Mouse (Mus musculus) erythroblast, adult 5-6 weeks (primary cell): ENCODE data around the gene Fbxo11. TPM values are rescaled to one million over a fixed set of nuclear protein-coding genes. Genes with fewer than 3 reads are reported as not detected.
"Not testable (repeated sequence)": the region's sequence is repeated elsewhere in the genome, so short reads cannot be mapped to it uniquely, and the experiment has no call there.

ENCODE experiments used
- ATAC-seq: replicated peaks from 2 replicates; pipeline ENCODE4 v1.8.0; 2016; ENCODE audit warnings: moderate number of reproducible peaks, mild to moderate bottlenecking, moderate TSS enrichment, inconsistent platforms; ENCODE audit not compliant: poor library complexity, low FRiP score, severe bottlenecking
- total RNA-seq, 2 experiments: library from RNA; stranded (forward) in 1 of 2; stranded (reverse) in 1 of 2; fragments of 150-400 nt in 1 of 2; fragments of 200-764, 138-1000 nt in 1 of 2; gene quantifications; 2 replicates each; pipeline versions ENCODE4 v1.2.3 to v1.2.4; 2015 to 2017; ENCODE audit warnings: low replicate concordance in 2 of 2

The Fbxo11 gene
- total RNA-seq, 2 experiments from 2014 or later: 8.7 to 11.5 TPM

DNA sequence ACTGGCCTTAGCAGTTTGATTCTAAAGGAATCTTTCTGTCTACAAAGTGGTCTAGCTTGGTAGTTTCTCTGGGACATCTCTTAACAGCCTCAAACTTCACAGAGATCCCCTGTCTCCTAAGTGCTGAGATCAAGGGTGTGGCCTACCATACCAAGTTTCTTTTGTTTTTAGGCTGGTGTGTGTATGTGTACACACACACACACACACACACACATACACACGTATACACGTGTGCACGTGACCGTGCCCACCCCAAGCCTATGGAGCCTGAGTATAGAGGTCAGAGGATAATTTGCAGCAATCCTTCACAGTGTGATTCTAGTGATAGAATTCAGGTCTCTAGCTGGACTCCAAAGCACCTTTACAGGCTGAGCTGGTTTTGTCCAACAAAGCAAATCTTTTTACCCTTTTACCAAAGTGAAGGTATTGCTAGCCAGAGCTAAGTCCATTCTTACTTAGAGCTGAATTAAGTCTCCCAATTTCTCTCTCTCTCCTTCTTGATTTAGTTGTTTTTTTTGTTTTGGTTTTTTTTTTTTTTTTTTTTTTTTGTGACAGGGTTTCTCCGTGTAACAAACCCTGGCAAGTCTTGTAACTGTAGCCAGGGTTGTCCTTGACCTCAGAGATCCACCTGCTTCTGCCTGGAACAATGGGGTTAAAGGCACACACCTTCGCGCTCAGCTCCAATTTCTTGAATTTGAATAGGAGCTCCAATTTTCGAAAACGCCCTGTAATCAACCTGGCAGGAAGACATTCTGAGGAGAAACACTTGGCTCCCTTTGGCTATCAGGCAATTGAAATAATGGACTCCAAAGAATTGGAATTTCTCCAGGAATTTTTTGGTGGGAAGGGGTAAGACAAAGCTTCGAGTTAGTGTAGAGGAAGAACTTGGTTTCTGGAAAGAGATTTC lies 91.6 kb downstream of the Fbxo11 start:
- ATAC-seq: no peak

DNA sequence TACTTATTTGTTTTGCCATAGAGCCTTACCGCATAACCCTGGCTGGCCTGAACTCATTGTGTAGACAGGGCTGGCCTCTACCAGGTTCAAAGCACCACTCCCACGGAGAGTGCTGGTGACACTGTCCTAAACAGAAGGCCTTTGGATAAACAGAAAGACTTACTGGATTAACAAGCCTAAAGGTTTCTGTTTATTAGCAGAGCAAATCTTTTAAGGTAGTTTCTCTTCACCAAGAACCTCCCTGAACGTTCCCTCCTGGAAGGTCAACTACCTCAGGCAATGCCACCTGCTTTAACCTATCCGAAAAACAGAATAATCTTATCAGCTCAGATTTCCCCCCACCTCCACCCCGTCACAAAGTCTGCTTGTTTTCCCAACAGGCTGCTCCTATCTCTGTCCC lies 92.2 kb downstream of the Fbxo11 start:
- ATAC-seq: no peak

DNA sequence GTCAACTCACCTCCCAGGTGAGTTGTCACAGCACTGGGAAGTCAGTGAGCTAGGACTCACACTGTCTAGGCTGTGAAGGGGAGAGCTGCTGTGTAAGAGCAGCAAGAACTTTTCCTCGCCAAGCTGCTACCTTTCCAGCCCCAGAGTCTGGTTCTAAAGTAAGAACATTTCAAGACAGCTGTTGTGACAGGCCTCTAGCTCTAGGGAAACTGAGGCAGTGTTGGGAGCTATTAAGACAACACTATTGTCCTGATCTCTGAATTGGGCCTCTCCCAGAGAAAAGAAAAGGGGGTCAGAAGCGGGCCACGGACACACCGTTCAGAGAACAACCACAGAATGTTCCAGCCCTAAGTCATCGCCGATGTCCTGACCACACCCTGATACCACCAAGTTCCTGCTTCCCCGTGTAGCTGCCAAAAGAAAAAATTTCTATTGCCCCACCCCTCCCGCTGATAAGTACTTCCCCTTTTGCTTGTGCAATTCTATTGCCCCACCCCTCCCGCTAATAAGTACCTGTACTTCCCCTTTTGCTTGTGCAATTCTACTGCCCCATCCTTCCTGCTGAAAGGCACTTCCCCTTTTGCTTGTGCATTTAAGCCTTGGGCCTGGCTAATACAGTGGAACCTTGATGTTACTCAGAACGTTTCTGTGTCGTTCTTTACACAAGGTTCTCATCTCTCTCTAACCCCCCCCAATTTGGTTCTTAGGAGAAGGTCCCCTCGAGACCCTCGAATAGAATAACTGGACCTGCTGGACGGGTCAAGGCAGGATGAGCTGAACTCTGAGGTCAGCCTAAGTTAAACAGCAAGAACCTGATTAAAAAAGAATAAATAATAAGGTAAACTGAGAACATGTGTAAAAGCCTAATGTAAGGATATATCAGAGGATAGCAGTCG lies 93.1 kb downstream of the Fbxo11 start:
- ATAC-seq: not testable (repeated sequence)

DNA sequence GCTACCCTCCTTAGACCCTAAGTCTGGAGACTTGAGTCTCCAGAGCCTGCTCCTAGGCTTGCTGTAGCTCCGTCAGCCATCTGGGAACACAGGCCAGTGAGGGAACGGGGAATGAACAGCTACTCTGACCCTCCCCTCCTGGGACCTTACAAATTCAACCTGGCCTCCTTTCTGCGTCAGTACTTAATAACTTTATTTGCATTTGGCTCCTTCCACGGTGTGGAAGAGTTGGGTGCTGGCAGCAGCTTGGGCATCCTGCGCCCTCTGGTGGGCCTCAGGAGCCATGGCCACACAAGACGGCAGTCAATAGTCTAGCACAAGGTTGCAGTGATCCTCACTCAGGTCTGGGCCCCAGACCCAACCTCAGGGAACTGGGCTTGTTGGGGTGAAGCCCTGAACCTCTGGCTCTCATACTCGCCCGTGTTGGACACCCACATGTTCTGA lies 96.6 kb downstream of the Fbxo11 start:
- ATAC-seq: peak; percentile 100

DNA sequence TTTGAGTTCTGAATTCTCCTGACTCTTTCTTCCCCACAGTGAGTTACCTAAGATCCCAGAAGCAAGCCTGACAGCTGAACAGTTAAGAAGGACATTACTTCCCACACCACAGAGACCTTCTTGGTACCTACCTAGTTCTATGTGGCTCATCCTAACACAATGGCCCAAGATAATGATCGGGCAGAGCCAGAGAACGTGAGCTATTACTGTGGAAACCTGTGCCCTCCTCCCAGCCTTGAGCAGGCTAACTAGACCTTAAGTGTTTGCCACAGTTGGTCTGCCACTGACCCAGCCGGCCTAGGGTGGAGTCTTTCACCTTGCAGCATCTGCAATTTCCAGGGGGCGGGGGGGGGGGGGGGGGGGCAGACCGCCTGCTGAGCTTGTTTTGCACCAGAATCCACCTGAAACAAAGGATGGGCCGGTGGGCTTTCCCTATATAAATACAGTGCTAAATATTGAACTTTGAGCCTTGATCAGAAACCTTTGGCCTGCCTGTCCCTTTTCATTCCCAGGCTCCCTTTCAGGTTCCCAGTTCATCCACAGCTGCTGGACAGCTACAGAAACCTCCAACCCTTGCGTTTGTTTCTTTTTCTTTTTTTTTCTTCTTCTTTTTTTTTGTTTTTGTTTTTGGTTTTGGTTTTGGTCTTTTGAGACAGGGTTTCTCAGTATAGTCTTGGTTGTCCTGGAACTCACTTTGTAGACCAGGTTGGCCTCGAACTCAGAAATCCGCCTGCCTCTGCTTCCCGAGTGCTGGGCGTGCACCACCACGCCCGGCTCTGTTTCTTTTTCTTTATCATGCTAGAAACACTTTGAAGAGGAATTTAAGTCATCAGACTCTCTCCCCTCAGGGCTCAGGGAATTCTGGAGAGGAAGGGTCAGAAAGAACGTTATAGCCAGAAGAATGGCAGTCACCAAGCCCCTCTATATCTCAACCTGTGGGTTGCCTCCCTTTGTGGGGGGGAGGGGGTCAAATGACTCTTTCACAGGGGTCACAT lies 101.7 kb downstream of the Fbxo11 start:
- ATAC-seq: no peak

DNA sequence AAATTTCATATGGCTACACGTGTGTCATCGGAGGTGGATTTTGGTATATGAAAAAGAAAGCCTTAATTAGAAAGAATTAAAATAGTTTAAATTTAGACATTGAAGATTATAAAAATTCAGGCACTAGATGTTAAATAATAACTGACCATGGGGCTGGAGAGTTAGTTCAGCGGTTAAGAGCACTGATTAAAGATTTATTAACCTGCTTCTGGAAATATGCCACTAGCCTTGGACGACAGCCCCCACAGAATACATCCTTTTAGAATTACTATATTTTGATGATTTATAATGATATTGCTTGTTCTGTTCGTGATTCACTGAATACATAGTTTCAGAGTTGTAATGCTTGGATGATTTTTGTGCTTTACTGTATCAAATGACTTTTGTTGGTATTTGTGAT lies 105.2 kb downstream of the Fbxo11 start:
- ATAC-seq: not testable (repeated sequence)

DNA sequence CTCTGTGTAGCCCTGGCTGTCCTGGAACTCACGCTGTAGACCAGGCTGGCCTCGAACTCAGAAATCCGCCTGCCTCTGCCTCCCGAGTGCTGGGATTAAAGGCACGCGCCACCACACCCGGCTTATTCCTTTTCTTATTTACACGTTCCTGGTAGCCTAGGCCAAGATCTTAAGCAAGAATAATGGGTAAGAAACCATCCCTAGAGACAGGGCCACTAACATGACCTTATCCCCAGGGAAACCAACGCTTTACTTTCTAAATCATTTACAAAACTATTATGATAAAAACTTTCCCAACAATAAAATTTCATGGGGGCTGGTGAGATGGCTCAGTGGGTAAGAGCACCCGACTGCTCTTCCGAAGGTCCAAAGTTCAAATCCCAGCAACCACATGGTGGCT lies 105.7 kb downstream of the Fbxo11 start:
- ATAC-seq: not testable (repeated sequence)

DNA sequence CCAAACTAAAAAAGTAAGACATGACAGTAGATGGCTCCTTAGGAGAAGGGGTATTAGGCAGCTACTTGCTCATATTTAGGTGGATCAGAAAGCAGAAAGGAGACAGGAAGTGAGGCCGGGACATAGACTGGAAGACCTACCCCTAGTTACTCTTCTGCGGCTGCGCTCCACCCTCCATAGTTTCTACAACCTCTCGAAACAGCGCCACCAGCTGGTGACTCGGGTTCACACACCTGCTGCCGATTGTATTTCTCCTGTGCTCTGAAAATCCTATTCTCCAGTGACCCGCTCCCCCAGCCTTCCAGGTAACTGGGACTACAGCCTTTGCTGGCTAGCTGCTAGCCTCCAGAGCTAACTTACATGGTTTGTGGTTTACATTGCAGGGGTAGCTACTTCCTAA lies 106.8 kb downstream of the Fbxo11 start:
- ATAC-seq: no peak

DNA sequence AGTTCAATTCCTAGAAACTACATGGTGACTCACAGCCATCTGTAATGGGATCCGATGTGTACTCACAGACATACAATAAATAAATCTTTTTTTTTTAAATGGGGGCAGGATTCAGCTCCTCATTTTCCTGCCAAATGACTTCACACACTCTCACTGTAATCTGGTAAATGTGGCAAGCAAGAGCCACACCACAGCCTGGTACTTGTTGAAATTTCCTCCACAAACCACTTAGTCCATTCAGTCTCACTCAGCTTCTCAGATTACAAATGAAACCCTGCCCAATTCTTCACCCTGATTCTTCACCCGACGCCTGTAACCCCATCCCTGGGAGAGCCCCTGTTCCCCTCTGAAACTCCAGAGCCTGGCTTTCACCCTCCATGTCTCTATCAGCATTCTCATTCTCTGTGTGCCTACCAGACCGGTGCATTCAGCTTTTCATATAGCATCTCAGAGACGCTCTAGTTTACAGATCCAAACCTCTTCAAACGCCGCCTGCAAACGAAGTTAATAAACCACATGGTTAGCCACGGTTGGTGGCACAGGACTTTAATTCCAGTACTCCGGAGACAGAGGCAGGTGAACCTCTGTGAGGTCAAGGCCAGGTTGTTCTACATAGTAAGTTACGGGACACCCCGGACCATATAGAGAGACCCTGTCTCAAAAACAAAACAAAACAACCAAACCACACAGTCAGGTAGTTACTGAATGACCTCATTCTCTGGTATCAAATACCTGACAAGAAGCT lies 107.8 kb downstream of the Fbxo11 start:
- no peak for ATAC-seq

DNA sequence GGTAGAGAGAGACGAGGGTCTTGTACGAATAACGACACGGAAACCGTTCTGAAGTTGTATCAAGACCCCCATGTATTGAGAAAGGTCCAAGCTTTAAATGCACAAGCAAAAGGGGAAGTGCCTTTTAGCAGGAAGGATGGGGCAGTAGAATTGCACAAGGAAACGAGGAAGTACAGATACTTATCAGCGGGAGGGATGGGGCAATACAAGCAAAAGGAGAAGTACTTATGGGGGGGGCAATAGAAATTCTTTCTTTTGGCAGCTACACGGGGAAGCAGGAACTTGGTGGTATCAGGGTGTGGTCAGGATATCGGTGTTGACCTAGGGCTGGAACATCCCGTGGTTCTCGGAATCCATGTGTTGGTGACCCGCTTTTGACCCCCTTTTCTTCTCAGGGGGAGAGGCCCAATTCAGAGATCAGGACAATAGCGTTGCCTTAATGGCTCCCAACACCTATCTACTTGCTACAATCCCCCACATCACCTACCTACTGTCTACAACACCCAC lies 110.4 kb downstream of the Fbxo11 start:
- not testable (repeated sequence) for ATAC-seq

DNA sequence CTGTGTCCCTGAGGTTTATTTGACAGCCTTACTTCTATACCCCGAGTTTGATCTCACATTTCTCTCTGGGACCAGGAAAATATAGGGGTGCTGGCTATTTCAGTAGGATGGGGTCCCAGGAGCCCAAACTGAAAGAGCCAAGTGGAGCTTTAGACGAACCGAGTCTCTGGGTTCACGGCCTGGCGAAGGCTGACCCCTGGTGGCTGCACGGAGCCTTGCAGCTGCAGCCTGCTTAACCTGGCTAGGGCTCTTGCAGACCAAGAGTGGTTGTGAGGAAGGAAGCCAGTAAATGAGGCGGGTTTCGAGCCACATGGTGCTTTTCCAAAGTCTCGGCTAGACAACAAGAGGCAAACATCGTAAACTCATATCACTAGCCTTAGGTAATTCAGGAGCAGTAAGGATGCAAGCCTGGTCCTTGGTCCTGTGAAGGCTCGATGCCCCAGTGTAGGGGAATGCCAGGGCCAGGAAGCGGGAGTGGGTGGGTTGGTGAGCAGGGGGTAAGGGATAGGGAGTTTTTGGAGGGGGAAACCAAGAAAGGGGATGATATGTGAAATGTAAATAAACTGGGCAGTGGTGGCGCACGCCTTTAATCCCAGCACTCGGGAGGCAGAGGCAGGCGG lies 116.0 kb downstream of the Fbxo11 start:
- ATAC-seq: peak; percentile 90

Other genes starting within 250 kb of the Fbxo11 start
- not detected in 2 replicates for gene Rpl36-ps4, start 144.3 kb downstream of the Fbxo11 start, total RNA-seq (2015; ENCODE audit: low replicate concordance)
- not detected in 2 replicates for gene Rpl36-ps4, start 144.3 kb downstream of the Fbxo11 start, total RNA-seq (2017; ENCODE audit: low replicate concordance)
- 15.2 and 21.5 TPM in 2 replicates for gene Msh6, start 90.2 kb downstream of the Fbxo11 start, total RNA-seq (2015; ENCODE audit: low replicate concordance)
- gene Msh6, start 90.2 kb downstream of the Fbxo11 start, total RNA-seq (2017; ENCODE audit: low replicate concordance): 21.4 and 22.9 TPM in 2 replicates